Mouse (Mus musculus) Patski (cell line): ENCODE measurements around the gene Csmd2. TPM values are rescaled to one million over a fixed set of nuclear protein-coding genes. Genes with fewer than 3 reads are reported as not detected.

Experiments
- ATAC-seq: fragments of 100-300 bp; one replicate; pipeline ENCODE4 v1.8.0; 2021
- CTCF ChIA-PET: fragments of 350-600 bp; sonication (Branson Sonifier 250); formaldehyde crosslinking; loops from one replicate; lab custom pipeline; 2022; ENCODE audit warnings: inconsistent platforms; lab: Charles Lee
- POLR2A ChIA-PET: fragments of 350-600 bp; sonication (Branson Sonifier 250); formaldehyde crosslinking; loops from one replicate; lab custom pipeline; 2022; ENCODE audit warnings: antibody characterized with exemption, inconsistent platforms; lab: Charles Lee
- DNase-seq: peaks from one replicate; pipeline ENCODE4 v3.0.0-alpha.2; 2011; ENCODE audit warnings: low read depth, low spot score
- H3K27me3 ChIP-seq: fragments of 371-371 bp; one replicate; pipeline ENCODE4 v1.5.1; 2021
- CTCF ChIP-seq: fragments of 100-300 bp; IDR thresholded peaks from one replicate; pipeline ENCODE4 v1.5.1; 2021
- in situ Hi-C: fragments of 300-500 bp; cut with MboI; formaldehyde crosslinking; loops from 3 replicates; pipeline ENCODE4 v1.11.1; 2018; ENCODE audit warnings: low pct_unique_long_range_greater_than_20kb, mixed read lengths
- polyA plus RNA-seq: library from polyadenylated mRNA; unstranded; gene quantifications from one replicate; pipeline ENCODE4 v1.2.3, GENCODE M21; 2021

Csmd2 gene
- polyA plus RNA-seq, 1 experiment from 2014 or later, result 0.03 TPM

GRCm38 (mm10) chr4:128171701-128172100 lies 184.0 kb downstream of the Csmd2 start:
- ATAC-seq (no peak), DNase-seq (no peak)
- no peaks in the 10 kb centered on the region for H3K27me3 ChIP-seq
- in situ Hi-C loops, result loop anchor here (25.0 kb wide), 1 partner anchor 91 kb away; the partner anchor contains the start of gene Hmgb4
- POLR2A ChIA-PET, result no interaction called here
- no peak for TF ChIP-seq CTCF
- CTCF ChIA-PET, result no interaction called here

- in situ Hi-C loops, result no loop called here
- DNase-seq (no peak), ATAC-seq (no peak)
- POLR2A ChIA-PET, result no interaction called here
- TF ChIP-seq CTCF, result no peak
- H3K27me3 ChIP-seq, result no peaks in the 10 kb centered on the region
- CTCF ChIA-PET, result no interaction called here
Observed at GRCm38 (mm10) chr4:128178974-128179373, 191.3 kb downstream of the Csmd2 start.

- DNase-seq, result no peak
Observed at GRCm38 (mm10) chr4:128179581-128179980, 191.9 kb downstream of the Csmd2 start.

GRCm38 (mm10) chr4:128184747-128185146 lies 197.1 kb downstream of the Csmd2 start:
- no peak for ATAC-seq
- ChIA-PET POLR2A (no interaction called here), CTCF (no interaction called here)
- no peak for TF ChIP-seq CTCF
- no peak for DNase-seq
- H3K27me3 ChIP-seq, result no peaks in the 10 kb centered on the region
- in situ Hi-C loops, result no loop called here

More at GRCm38 (mm10) chr4:128179581-128179980, 191.9 kb downstream of the Csmd2 start:
- in situ Hi-C loops, result no loop called here
- ATAC-seq, result no peak
- no peaks in the 10 kb centered on the region for H3K27me3 ChIP-seq
- ChIA-PET POLR2A (no interaction called here), CTCF (no interaction called here)
- no peak for TF ChIP-seq CTCF

GRCm38 (mm10) chr4:128194454-128194853 lies 206.8 kb downstream of the Csmd2 start:
- DNase-seq (no peak), ATAC-seq (no peak)
- CTCF ChIA-PET, result no interaction called here
- POLR2A ChIA-PET, result no interaction called here
- TF ChIP-seq CTCF, result no peak
- H3K27me3 ChIP-seq, result no peaks in the 10 kb centered on the region
- in situ Hi-C loops, result no loop called here

GRCm38 (mm10) chr4:128217991-128218595 lies 230.4 kb downstream of the Csmd2 start:
- ChIA-PET POLR2A (no interaction called here), CTCF (no interaction called here)
- no peaks in the 10 kb centered on the region for H3K27me3 ChIP-seq
- ATAC-seq (no peak), DNase-seq (no peak)
- TF ChIP-seq CTCF, result no peak
- in situ Hi-C loops, result no loop called here

GRCm38 (mm10) chr4:128224453-128224852 lies 236.8 kb downstream of the Csmd2 start:
- ChIA-PET POLR2A (no interaction called here), CTCF (no interaction called here)
- in situ Hi-C loops, result no loop called here
- H3K27me3 ChIP-seq, result no peaks in the 10 kb centered on the region
- ATAC-seq (no peak), DNase-seq (no peak)
- no peak for TF ChIP-seq CTCF

- no peak for TF ChIP-seq CTCF
- ATAC-seq, result no peak
- CTCF ChIA-PET, result no interaction called here
- POLR2A ChIA-PET, result no interaction called here
- no peaks in the 10 kb centered on the region for H3K27me3 ChIP-seq
- in situ Hi-C loops, result no loop called here
- no peak for DNase-seq
Observed at GRCm38 (mm10) chr4:128227377-128228316, 240.0 kb downstream of the Csmd2 start.

- POLR2A ChIA-PET, result no interaction called here
- H3K27me3 ChIP-seq, result no peaks in the 10 kb centered on the region
- no peak for ATAC-seq
- DNase-seq, result no peak
- in situ Hi-C loops, result no loop called here
- no peak for TF ChIP-seq CTCF
- CTCF ChIA-PET, result no interaction called here
Observed at GRCm38 (mm10) chr4:128233458-128233857, 245.8 kb downstream of the Csmd2 start.

- in situ Hi-C loops, result no loop called here
- POLR2A ChIA-PET, result no interaction called here
- DNase-seq (no peak), ATAC-seq (no peak)
- no peak for TF ChIP-seq CTCF
- CTCF ChIA-PET, result no interaction called here
- H3K27me3 ChIP-seq, result no peaks in the 10 kb centered on the region
Observed at GRCm38 (mm10) chr4:128239113-128239512, 251.5 kb downstream of the Csmd2 start.

GRCm38 (mm10) chr4:128241075-128241853 lies 253.6 kb downstream of the Csmd2 start:
- in situ Hi-C loops, result no loop called here
- ChIA-PET CTCF (no interaction called here), POLR2A (no interaction called here)
- no peak for DNase-seq
- H3K27me3 ChIP-seq, result no peaks in the 10 kb centered on the region
- no peak for TF ChIP-seq CTCF
- no peak for ATAC-seq
